Mouse (Mus musculus) cerebellum, adult 2 months (tissue): ENCODE measurements around the gene Large1.
A peak's percentile ranks its signal among the peaks of the same experiment; 100 is the strongest.

Experiments used
- CTCF ChIP-seq: fragments of 200-500 bp; IDR thresholded peaks from 2 replicates; pipeline ENCODE4 v1.5.1; 2011; ENCODE audit warnings: low read depth, mild to moderate bottlenecking, control low read depth, low read length, moderate library complexity, borderline replicate concordance; ENCODE audit not compliant: insufficient read depth
- POLR2A ChIP-seq: fragments of 200-500 bp; IDR thresholded peaks from 2 replicates; pipeline ENCODE4 v1.6.1; 2011; ENCODE audit warnings: low read length, control low read depth, borderline replicate concordance; ENCODE audit not compliant: insufficient read depth

DNA sequence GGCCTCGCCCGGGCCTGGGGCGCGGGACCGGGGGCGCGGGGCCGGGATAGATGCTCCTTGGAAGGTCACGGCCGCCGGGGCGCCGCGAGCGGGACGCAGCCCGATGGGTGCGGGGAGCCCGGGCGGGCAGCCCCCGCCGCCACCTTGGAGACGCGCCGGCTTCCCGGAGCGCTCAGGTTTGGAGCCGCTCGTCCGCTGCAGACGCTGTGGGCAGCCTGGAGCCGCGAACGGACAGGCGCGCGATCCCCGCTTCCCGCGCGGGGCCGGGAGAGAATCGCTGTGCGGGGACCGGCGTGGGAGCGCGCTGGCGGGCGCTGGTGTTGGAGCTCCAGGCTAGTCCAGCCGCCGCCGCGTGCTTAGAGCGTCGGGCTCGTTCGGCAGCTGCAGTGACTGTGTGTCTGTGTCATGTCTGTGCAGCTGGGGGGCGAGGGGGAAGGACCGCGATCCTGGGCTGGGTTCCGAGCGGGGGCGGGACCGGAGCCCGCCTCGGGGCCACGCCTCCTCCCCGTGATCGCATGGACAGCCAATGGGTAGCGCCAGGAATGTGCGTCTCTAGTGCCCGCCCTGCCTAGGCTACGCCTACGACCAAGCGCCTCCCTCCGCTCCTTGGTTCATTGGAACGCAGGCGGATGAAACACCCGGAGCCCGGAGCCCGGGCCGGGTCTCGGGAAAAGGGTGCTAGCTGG is at the start of gene Large1:
- TF ChIP-seq CTCF (no peak), POLR2A (peak; percentile 54)
